Mouse (Mus musculus) heart, embryonic 16.5 days (tissue): ENCODE data around the gene N4bp2l2. TPM values are rescaled to one million over a fixed set of nuclear protein-coding genes. Genes with fewer than 3 reads are reported as not detected.

ENCODE experiments used
- ATAC-seq: fragments of 200-750 bp; cut with Nextera tagmentation; replicated peaks from 2 replicates; pipeline ENCODE4 v1.8.0; 2017; ENCODE audit warnings: moderate number of reproducible peaks; ENCODE audit not compliant: insufficient read depth, low FRiP score; ENCODE audit errors: extremely low read depth
- H3K27ac ChIP-seq: fragments of 300-500 bp; sonication (generic); 2 replicates; pipeline ENCODE4 v1.5.1; 2014; ENCODE audit warnings: mild to moderate bottlenecking, low read length, control low read depth, moderate library complexity
- H3K27me3 ChIP-seq: fragments of 300-500 bp; sonication (generic); 2 replicates; pipeline ENCODE4 v1.6.1; 2014; ENCODE audit warnings: low read length, mixed read lengths; ENCODE audit not compliant: control insufficient read depth, insufficient read depth
- H3K36me3 ChIP-seq: fragments of 300-500 bp; sonication (generic); 2 replicates; pipeline ENCODE4 v1.6.1; 2014; ENCODE audit not compliant: control insufficient read depth, insufficient read depth
- H3K4me1 ChIP-seq: fragments of 300-500 bp; sonication (generic); 2 replicates; pipeline ENCODE4 v1.6.1; 2014; ENCODE audit warnings: low read length, mixed read lengths; ENCODE audit not compliant: control insufficient read depth, insufficient read depth
- H3K4me2 ChIP-seq: fragments of 300-500 bp; sonication (generic); 2 replicates; pipeline ENCODE4 v1.6.1; 2014; ENCODE audit warnings: low read depth, mild to moderate bottlenecking, control low read depth, low read length
- H3K4me3 ChIP-seq: fragments of 300-500 bp; sonication (generic); 2 replicates; pipeline ENCODE4 v1.5.1; 2014; ENCODE audit warnings: mild to moderate bottlenecking, control low read depth, low read length
- H3K9ac ChIP-seq: fragments of 300-500 bp; sonication (generic); 2 replicates; pipeline ENCODE4 v1.6.1; 2014; ENCODE audit warnings: low read length, control low read depth
- H3K9me3 ChIP-seq: fragments of 300-500 bp; sonication (generic); replicated peaks from 2 replicates; pipeline ENCODE4 v1.6.1; 2016; ENCODE audit warnings: low read length; ENCODE audit not compliant: control insufficient read depth
- WGBS: fragments of 180-500 bp; shearing (Covaris S2); extraction: QIAGEN DNeasy Blood & Tissue Kit; methylation state at CpG from one replicate; pipeline ENCODE4 v1.1.7; 2014; 5-methylcytosine and 5-hydroxymethylcytosine counted together
- polyA plus RNA-seq: library from polyadenylated mRNA; unstranded; fragments of >200 nt; fragmentation: Nextera tagmentation; extraction: Ambion mirVana; gene quantifications from 2 replicates; pipeline ENCODE4 v1.2.1, GENCODE M21; 2015

The N4bp2l2 gene
- polyA plus RNA-seq, 1 experiment from 2014 or later: 27.5 TPM

DNA sequence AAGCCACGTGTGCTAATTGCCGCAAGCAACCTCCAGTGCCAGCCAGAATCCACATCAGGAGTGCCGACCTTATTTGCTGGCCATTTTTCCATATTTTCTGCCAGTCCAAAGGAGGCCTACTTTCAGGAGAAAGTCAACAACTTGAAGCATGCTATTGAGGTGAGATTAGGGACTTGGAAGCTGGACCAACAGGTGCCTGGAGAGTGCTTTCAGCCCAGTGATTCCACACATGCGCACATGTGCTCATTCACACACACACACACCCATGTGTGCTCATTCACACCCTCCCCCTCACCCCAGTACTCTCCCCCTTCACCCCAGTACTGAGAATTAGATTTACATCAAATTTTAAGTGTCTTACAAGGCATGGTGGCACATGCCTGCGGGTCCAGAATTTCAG, 99.0 kb downstream of the N4bp2l2 start:
- no peak overlapping the region for H3K4me2 ChIP-seq
- 87% methylated on average over 5 of the region's 5 CpGs for WGBS
- no peaks in the 10 kb centered on the region for H3K9me3 ChIP-seq
- ATAC-seq: no peak
- H3K27me3 ChIP-seq: no peaks in the 10 kb centered on the region
- H3K4me3 ChIP-seq: no peak overlapping the region
- H3K36me3 ChIP-seq: peaks cover 18% of the 10 kb centered on the region
- no peaks in the 10 kb centered on the region for H3K4me1 ChIP-seq
- H3K9ac ChIP-seq: no peak overlapping the region
- H3K27ac ChIP-seq: no peak overlapping the region

DNA sequence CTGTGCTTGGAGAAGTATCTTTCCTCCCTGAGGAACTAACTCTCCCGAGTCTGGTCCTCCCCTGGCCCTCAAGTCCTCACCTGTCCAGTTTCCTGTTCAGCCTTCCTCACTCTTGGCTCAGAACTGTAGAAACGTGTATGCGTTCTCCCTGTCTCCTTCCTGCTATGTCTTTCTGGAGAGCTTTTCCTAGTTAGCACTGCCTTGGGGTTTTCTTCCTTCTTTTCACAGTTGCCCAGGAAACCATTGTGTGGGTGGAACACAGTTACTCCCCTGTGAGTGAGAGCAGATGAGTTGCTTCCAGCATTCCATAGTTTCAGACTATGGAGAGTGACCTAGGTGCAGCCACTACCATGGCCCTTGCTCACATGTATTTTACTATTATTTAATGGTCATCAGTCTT, 99.8 kb downstream of the N4bp2l2 start:
- Histone ChIP-seq H3K36me3 (peaks cover 23% of the 10 kb centered on the region), H3K9me3 (no peaks in the 10 kb centered on the region), H3K4me1 (no peaks in the 10 kb centered on the region), H3K27me3 (no peaks in the 10 kb centered on the region), H3K4me2 (no peak overlapping the region), H3K27ac (no peak overlapping the region), H3K9ac (no peak overlapping the region), H3K4me3 (no peak overlapping the region)
- ATAC-seq: no peak
- 75% methylated on average over 3 of the region's 3 CpGs for WGBS

DNA sequence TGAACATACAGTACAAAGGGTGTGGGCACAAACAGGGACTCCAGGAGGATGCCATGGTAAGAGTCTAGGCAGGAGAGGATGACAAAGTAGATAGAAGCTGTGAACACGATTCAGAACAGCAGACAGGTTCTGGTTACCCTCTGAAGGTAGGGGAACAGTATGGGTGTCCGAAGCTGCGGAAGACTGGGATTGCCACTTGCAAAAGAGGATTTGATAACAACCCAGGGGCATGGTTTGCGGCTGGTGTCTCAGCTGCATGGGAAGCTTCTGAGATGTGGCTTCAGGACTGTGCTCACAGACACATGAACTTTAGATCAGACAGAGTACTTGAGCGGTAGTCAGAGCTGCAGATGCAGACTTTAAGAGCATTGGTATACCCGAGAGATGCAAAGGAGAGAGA, 101.6 kb downstream of the N4bp2l2 start:
- Histone ChIP-seq H3K36me3 (peaks cover 23% of the 10 kb centered on the region), H3K4me2 (no peak overlapping the region), H3K27ac (no peak overlapping the region), H3K4me1 (0 out of 2 replicates have a peak, but pooled peaks cover 3% of the 10 kb centered on the region), H3K9me3 (no peaks in the 10 kb centered on the region), H3K9ac (no peak overlapping the region), H3K4me3 (no peak overlapping the region), H3K27me3 (no peaks in the 10 kb centered on the region)
- WGBS: 90% methylated on average over 6 of the region's 6 CpGs
- no peak for ATAC-seq

DNA sequence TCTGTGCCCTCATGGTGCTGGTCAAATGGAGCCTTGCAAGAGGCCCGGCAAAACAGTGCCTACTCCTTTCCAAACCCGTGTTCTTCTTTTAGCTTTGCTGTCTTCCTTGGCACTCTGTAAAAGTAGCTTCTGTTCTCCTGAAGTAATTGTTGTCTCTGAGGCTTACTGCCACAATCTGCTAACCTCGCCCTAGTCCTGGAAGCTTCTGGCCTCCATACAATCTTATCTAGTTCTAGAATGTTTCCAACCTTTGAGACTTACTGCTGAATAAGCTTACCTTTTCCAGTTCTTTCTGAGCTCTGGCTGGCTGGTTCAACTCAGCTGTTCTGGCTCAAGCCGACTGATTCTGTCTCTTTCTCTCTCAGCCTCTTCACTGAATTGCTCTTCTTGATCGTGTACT, 104.2 kb downstream of the N4bp2l2 start:
- H3K27ac ChIP-seq: no peak overlapping the region
- H3K4me1 ChIP-seq: 0 out of 2 replicates have a peak, but pooled peaks cover 3% of the 10 kb centered on the region
- H3K36me3 ChIP-seq: peaks cover 29% of the 10 kb centered on the region
- WGBS: 85% methylated on average over 5 of the region's 5 CpGs
- no peak for ATAC-seq
- H3K9ac ChIP-seq: no peak overlapping the region
- H3K4me3 ChIP-seq: no peak overlapping the region
- no peaks in the 10 kb centered on the region for H3K9me3 ChIP-seq
- no peak overlapping the region for H3K4me2 ChIP-seq
- no peaks in the 10 kb centered on the region for H3K27me3 ChIP-seq

DNA sequence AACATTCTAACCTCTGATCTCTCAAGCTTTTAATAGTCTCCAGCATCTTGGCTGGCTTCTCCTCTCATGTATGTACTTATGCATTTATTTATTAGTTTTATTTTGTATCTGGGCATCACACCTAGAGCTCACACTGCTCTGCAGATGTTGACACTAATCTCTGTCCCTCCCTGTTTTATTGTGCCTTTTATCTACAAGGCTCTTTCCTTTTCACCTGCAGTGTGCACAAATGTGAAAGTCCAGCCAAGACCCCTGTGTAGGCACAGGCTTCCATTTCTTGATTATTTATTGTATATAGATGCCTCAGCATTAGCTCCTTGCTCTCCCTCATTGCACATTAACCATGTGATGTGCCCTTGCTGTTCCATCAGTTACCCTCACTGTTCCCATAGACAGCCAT, 104.6 kb downstream of the N4bp2l2 start:
- H3K27me3 ChIP-seq: no peaks in the 10 kb centered on the region
- H3K4me3 ChIP-seq: no peak overlapping the region
- H3K9me3 ChIP-seq: no peaks in the 10 kb centered on the region
- no peak for ATAC-seq
- H3K27ac ChIP-seq: no peak overlapping the region
- no peak overlapping the region for H3K9ac ChIP-seq
- peaks cover 30% of the 10 kb centered on the region for H3K36me3 ChIP-seq
- H3K4me2 ChIP-seq: no peak overlapping the region
- 0 out of 2 replicates have a peak, but pooled peaks cover 3% of the 10 kb centered on the region for H3K4me1 ChIP-seq

DNA sequence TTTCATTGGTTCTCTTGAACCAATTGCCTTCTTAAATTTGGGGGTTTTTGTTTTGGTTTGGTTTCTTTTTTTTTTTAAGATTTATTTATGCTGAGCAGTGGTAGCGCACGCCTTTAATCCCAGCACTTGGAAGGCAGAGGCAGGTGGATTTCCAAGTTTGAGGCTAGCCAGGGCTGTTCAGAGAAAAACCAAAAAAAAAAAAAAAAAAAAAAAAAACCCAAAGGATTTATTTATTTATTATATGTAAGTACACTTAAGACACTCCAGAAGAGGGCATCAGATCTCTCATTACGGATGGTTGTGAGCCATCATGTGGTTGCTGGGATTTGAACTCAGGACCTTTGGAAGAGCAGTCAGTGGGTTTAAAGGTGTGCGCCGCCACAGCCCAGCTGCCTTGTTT, 105.1 kb downstream of the N4bp2l2 start:
- H3K4me3 ChIP-seq: no peak overlapping the region
- 0 out of 2 replicates have a peak, but pooled peaks cover 3% of the 10 kb centered on the region for H3K4me1 ChIP-seq
- no peaks in the 10 kb centered on the region for H3K9me3 ChIP-seq
- H3K36me3 ChIP-seq: peaks cover 30% of the 10 kb centered on the region
- no peak overlapping the region for H3K9ac ChIP-seq
- no peak for ATAC-seq
- WGBS: 96% methylated on average over 5 of the region's 5 CpGs
- H3K27ac ChIP-seq: no peak overlapping the region
- H3K4me2 ChIP-seq: no peak overlapping the region
- no peaks in the 10 kb centered on the region for H3K27me3 ChIP-seq

DNA sequence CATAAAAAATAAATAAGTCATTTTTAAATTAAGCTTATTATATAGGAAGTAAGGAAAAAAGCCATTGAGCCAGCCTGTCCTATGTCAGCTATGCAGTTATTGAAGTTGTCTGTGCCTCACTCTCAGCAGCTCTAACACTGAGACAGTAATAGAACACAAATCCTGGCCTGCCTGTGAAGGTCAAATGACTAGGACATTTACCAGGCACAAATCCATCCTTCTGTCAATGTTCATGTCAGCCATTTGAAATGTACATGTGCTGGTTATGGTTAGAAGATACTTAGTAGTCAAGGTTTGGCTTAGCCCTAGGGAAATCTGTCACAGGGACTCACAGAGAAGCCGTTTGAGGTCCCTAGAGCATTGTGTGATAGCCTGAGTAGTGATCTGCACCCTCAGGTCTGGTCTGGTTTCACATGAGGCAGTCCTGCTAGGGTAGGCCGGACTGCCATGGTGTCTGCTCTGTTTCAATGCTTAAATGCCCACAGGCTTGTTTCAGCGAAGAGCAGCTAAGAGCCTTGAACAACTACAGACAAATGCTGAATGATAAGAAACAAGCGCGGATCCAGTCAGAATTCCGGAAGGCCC, 106.4 kb downstream of the N4bp2l2 start:
- Histone ChIP-seq H3K27me3 (no peaks in the 10 kb centered on the region), H3K27ac (peak overlapping the region; percentile 77), H3K4me3 (no peak overlapping the region), H3K36me3 (peaks cover 31% of the 10 kb centered on the region), H3K9me3 (no peaks in the 10 kb centered on the region), H3K4me1 (0 out of 2 replicates have a peak, but pooled peaks cover 3% of the 10 kb centered on the region), H3K9ac (no peak overlapping the region), H3K4me2 (no peak overlapping the region)
- ATAC-seq: peak; percentile 65
- 45% methylated on average over 6 of the region's 6 CpGs for WGBS

Other genes starting within 250 kb of the N4bp2l2 start
- not detected in 2 replicates for gene Zar1l, start 148.0 kb downstream of the N4bp2l2 start, polyA plus RNA-seq
- 13.8 and 15.1 TPM in 2 replicates for gene Brca2, start 143.6 kb downstream of the N4bp2l2 start, polyA plus RNA-seq
- 5.4 and 9.6 TPM in 2 replicates for gene N4bp2l1, start 69.0 kb downstream of the N4bp2l2 start, polyA plus RNA-seq
- gene Pds5b, start 7.6 kb upstream of the N4bp2l2 start, polyA plus RNA-seq: 20.7 and 25.0 TPM in 2 replicates